Comparison of ENCODE assay signal across 8 mouse cellular contexts in the genomic region with DNA sequence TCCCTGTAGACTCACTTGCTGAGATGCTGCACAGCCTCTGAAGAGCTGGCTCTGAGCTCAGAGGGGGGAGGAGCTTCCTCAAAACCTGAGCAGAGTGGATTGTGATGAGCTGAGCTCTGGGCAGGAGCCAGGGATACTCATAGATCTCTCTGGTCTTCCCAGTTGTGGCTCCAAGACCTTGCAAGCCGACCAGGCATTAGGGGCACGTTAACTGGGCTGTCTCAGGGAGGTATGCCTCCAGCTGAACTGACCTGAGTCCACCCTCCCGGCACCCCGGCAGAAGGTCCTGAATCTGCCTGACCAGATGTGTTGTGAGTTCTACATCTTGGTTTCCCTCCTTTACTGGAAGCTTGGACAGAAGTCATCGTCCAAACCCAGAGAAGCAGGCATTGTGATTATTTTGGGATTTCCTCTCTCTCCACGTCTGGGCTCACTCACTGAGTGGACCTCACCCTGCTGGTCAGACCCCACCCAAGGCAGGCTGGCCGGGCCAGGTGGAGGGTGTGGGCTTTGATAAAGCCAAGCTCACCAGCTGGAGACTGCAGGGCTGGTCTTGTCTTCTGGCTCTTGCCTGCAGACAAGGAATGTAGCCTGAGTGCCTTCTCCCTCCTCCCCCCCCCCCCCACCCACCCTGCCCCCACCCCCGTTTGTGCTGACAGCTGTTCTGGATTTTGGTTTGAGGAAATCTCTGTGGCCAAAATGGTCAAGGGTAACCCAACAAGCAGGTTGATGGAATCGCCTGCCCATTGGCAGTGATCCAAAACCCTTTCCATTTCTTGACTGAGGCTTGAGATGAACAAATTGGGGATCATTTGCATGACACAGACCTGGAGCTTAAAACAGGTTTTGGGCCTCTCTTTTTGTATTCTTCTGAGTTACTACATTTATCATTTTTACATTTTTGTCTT. TPM values are rescaled to one million over a fixed set of nuclear protein-coding genes. Genes with fewer than 3 reads are reported as not detected.
A peak's percentile ranks its signal among the peaks of the same experiment; 100 is the strongest.
DNase-seq lines count a peak whose midpoint lies in the region; ATAC-seq lines count a peak whose summit lies in the region.

No protein-coding gene starts in this region.

- H3K9me3 ChIP-seq in liver, embryonic 11.5 days (ENCODE audit: control insufficient read depth, low read length), result no peaks in the 10 kb centered on the region

- H3K4me3 ChIP-seq in liver, embryonic 11.5 days (ENCODE audit: low read depth, low read length), result no peak overlapping the region

- H3K27ac ChIP-seq in liver, embryonic 11.5 days (ENCODE audit: low read depth, low read length), result peak overlapping the region; percentile 20; the same call in 1 of the 2 replicates

- H3K4me2 ChIP-seq in liver, embryonic 11.5 days, result no peak overlapping the region

- peak; percentile 73 to 75 for DNase-seq in adrenal gland, adult (ENCODE audit: inconsistent age in 2 of 2, low spot score in 1 of 2)
- DNase-seq in adrenal gland, adult 18-20 months (ENCODE audit: low spot score in 2 of 2), result no peak
- no peak for DNase-seq in liver, embryonic 11.5 days (ENCODE audit: low spot score)
- no peak for DNase-seq in liver
- peak; percentile 55 for DNase-seq in gastrocnemius, postnatal 14 days
- DNase-seq in kidney, postnatal 36 days, result peak; percentile 53 to 61
- peak; percentile 64 to 65 for DNase-seq in right cerebral cortex, postnatal 10 days (ENCODE audit: low spot score in 2 of 2)
- no peak for DNase-seq in cerebellum, postnatal 4 days (ENCODE audit: low spot score in 2 of 2)

- intact Hi-C loops in gastrocnemius, postnatal 14 days (cut with DNase I; ENCODE audit: low total_unique reads), result loop anchor here (5.0 kb wide), 1 partner anchor 42 kb away; a partner anchor contains a TSS

- no peak overlapping the region for H3K9ac ChIP-seq in liver, embryonic 11.5 days (ENCODE audit: low read depth, low read length)

- H3K27me3 ChIP-seq in liver, embryonic 11.5 days (replicated peaks; ENCODE audit: control insufficient read depth, insufficient read depth, low read length), result no peaks in the 10 kb centered on the region

- ATAC-seq in liver, embryonic 11.5 days (replicated peaks; ENCODE audit: low FRiP score), result no peak

- peaks cover 26% of the 10 kb centered on the region for H3K4me1 ChIP-seq in liver, embryonic 11.5 days (replicated peaks; ENCODE audit: control insufficient read depth, insufficient read depth, low read length)

- no peaks in the 10 kb centered on the region for H3K36me3 ChIP-seq in liver, embryonic 11.5 days (ENCODE audit: control insufficient read depth, insufficient read depth, low read length)

- WGBS in liver, embryonic 11.5 days, result 42% methylated on average over 9 of the region's 9 CpGs

RNA-seq across cellular contexts. Expression of a gene that starts 44.1 kb away (rescaled TPM):
- total RNA-seq in adrenal gland, adult 18-20 months (2021), result 10 to 100 TPM; 35.0 to 41.0 TPM
- polyA plus RNA-seq in liver, embryonic 11.5 days (2014; fragmentation: Nextera tagmentation; extraction: Ambion mirVana), result 4.2 and 6.8 TPM in 2 replicates
- total RNA-seq in gastrocnemius, postnatal 14 days (2021), result 1 to 10 TPM; 4.7 to 5.3 TPM

Comparison
In these comparisons a context has a peak if more than half of its experiments do, and no peak if none do; other contexts are left out.
1. DNase-seq: peak in adrenal gland, adult (2 of 2), gastrocnemius, postnatal 14 days (single experiment), kidney, postnatal 36 days (2 of 2) and right cerebral cortex, postnatal 10 days (2 of 2); none in adrenal gland, adult 18-20 months (0 of 2), liver, embryonic 11.5 days (single experiment), liver (single experiment) and cerebellum, postnatal 4 days (0 of 2).
2. RNA of a gene that starts 44.1 kb away (total RNA-seq): 35.0 to 41.0 TPM in adrenal gland, adult 18-20 months; 4.7 to 5.3 TPM in gastrocnemius, postnatal 14 days; every median in the first group is over 4 times any median in the second.